Mouse (Mus musculus) frontal cortex, postnatal 14 days (tissue): ENCODE results near the gene Hist1h2bp.
"Not testable (repeated sequence)": the region's sequence is repeated elsewhere in the genome, so short reads cannot be mapped to it uniquely, and the experiment has no call there.

Source experiments
- DNase-seq, 2 experiments: peaks; one replicate each; pipeline ENCODE4 v3.0.0; 2022; ENCODE audit warnings: low spot score in 2 of 2

Hist1h2bp gene

GRCm38 (mm10) chr13:21783255-21783617 lies 4.0 kb upstream of the Hist1h2bp start, which contains the start of gene Hist1h3i:
TSS of gene Hist1h3i (minus strand) at chr13:21783370.
- DNase-seq = peak; percentile 19 to 29

- no peak for DNase-seq
Measured at GRCm38 (mm10) chr13:21783734-21784161, 3.5 kb upstream of the Hist1h2bp start.

DNA sequence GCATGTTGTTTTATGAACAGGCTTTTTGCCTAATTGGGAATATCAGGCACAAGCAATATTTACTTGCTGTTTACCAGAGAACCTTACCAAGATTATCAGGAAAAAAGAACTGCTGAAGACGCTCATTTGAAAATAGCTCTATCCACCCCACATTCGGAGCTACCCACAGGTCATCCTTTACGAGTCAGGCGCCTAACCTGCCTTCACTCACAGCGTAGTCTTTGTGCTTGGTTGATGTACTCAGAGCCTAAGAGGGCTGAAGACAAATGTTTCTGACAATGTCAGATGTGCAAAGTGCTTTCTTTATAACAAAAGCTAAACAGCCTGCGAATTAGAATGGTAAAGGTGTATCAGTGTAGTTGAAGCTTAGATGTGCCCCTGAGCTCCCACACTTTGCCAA lies 3.0 kb upstream of the Hist1h2bp start:
- DNase-seq = no peak

DNA sequence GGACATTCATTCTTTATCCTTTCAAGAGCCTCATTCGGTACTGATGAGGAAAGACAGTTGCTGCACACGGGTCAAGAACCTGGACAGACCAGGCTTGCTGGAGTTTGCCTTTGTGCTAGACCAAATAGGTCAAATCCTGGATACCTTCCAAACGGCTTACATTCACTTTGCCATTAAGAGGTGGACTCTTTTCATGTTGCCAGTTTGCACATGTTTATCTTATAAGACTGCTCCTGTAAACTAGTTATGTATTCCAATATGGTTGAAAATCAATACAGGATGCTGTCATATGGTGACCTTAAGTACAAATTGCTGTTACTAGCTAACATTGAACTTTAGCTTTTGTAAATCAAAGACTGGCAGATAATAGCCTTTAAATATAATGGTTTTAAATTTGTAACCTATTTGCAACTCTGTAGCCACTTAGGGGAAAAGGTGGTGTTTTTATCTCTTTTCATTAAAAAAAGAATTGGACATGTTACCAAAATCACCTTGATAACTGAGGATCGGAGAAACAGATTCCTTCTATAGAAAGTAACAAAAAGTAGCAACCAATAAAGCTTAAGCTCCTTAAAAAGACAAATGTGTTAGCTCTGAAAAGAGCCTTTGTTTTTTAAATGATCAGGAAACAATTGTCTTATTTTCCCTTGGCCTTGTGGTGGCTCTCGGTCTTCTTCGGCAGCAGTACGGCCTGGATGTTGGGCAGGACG lies 917 bp upstream of the Hist1h2bp start:
- no peak for DNase-seq

DNA sequence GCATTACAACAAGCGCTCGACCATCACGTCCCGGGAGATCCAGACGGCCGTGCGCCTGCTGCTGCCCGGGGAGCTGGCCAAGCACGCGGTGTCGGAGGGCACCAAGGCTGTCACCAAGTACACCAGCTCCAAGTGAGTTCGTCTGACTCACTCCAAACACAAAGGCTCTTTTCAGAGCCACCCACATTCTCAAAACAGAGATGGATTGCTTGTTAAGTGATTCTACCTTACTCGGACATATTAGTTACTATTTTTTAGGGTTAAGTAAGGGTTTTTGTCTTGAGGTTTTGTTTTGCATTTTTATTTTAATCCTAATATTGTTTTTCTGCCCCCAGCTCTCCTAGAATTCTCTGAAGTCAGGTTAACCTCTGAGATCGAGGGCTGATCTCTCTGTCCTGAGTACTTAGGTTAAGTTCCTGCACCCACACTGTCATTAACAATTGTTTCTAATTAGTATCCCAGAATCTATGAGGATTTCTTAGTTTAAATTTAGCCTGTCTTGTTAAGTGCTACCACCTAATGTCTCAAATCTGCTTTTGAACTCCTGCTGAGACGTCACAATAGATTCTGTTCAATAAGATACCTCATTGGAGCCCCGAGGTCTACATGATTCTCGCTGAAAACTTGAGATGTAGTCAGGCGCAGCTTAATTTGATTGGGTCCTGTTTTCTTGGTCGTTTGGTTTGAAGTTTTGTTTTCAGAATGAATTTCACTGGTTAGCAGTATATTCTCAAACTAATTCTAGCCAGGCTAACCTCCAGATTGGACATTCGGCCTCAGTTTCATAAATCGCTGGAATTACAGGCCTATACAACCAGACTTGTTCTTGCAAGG lies 716 bp downstream of the Hist1h2bp start:
- no peak for DNase-seq

GRCm38 (mm10) chr13:21789925-21790324 lies 2.7 kb downstream of the Hist1h2bp start:
- no peak for DNase-seq

GRCm38 (mm10) chr13:21790601-21791283 lies 3.5 kb downstream of the Hist1h2bp start:
- no peak for DNase-seq

GRCm38 (mm10) chr13:21795584-21795983 lies 8.3 kb downstream of the Hist1h2bp start:
- no peak for DNase-seq

GRCm38 (mm10) chr13:21797163-21797562 lies 9.9 kb downstream of the Hist1h2bp start:
- not testable (repeated sequence) for DNase-seq

GRCm38 (mm10) chr13:21803058-21803457 lies 15.8 kb downstream of the Hist1h2bp start:
- not testable (repeated sequence) for DNase-seq

GRCm38 (mm10) chr13:21810073-21810472 lies 22.8 kb downstream of the Hist1h2bp start, which contains the start of the genes Hist1h2bq and Hist1h2ao:
TSS of gene Hist1h2bq (minus strand) at chr13:21810197.
TSS of gene Hist1h2ao (plus strand) at chr13:21810465.
- DNase-seq = not testable (repeated sequence)

- DNase-seq = not testable (repeated sequence)
Measured at GRCm38 (mm10) chr13:21811074-21811473, 23.8 kb downstream of the Hist1h2bp start.

- DNase-seq = peak; percentile 30 to 32
Measured at GRCm38 (mm10) chr13:21811539-21811938, 24.3 kb downstream of the Hist1h2bp start, which contains the start of gene Hist1h4m. TSS of gene Hist1h4m (plus strand) at chr13:21811746.

- not testable (repeated sequence) for DNase-seq
Measured at GRCm38 (mm10) chr13:21812092-21812491, 24.8 kb downstream of the Hist1h2bp start.

DNA sequence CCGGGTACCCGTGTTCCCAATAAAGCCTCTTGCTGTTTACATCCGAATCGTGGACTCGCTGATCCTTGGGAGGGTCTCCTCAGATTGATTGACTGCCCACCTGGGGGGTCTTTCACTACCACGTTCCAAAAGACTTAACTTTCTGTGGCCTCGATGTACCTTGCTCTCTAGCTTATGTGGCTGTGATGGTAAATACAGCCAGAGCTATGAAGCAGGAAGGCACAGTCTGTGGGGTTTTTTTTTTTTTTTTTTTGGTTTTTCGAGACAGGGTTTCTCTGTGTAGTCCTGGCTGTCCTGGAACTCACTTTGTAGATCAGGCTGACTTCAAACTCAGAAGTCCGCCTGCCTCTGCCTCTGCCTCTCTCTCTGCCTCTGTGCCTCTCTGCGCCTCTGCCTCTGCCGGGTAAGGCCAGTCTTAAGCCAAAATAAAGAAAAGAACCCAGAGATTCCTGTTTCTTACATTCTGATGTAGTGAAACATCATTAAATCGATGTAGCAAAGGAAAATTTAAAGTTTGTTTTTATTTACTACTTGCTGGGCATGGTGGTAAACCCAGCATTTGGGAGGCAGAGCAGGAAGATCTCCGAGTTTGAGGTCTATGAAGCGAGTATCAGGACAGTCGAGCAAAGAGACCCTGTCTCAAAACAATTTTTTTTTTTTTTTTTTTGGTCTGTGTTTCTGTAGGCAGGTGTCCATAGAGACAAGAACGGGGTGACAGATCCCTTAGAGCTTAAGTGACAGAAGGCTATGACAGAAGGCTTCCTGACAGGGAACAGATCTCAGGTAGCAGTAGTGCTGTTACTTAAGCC lies 33.0 kb downstream of the Hist1h2bp start:
- DNase-seq = not testable (repeated sequence)

DNA sequence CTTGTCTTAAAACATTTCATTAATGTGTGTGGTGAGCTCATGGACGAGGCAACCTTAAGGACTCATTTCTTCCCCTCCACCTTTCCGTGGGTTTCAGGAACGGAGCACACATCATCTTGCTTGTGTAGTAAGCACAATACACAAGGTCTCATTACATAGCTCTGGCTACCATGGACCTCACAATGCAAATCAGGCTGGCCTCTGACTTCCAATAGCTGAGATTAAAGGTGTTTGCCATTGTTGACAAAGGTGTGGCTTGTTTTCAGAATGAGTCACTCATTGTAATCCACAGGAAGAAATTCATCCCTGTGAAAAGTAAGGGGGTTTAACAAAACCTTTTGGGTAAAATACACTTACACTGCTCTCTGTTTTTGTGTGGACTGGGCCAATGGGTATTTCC lies 41.2 kb downstream of the Hist1h2bp start:
- no peak for DNase-seq

DNA sequence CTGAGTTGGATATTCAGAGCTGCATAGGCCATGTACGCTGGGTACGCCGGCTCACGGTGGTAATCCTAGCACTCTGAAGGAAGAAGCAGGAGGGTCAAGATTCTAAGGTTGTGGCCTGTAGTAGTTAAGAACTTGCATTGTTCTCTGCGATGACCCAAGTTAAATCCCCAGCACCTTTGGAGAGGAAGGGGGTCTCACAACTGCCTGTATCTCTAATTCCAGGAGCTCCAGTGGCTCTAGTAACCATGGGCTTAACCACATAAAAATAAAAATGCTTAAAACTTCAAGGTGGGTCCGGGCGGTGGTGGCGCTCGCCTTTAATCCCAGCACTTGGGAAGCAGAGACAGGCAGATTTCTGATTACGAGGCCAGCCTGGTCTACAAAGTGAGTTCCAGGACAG lies 43.1 kb downstream of the Hist1h2bp start:
- no peak for DNase-seq

DNA sequence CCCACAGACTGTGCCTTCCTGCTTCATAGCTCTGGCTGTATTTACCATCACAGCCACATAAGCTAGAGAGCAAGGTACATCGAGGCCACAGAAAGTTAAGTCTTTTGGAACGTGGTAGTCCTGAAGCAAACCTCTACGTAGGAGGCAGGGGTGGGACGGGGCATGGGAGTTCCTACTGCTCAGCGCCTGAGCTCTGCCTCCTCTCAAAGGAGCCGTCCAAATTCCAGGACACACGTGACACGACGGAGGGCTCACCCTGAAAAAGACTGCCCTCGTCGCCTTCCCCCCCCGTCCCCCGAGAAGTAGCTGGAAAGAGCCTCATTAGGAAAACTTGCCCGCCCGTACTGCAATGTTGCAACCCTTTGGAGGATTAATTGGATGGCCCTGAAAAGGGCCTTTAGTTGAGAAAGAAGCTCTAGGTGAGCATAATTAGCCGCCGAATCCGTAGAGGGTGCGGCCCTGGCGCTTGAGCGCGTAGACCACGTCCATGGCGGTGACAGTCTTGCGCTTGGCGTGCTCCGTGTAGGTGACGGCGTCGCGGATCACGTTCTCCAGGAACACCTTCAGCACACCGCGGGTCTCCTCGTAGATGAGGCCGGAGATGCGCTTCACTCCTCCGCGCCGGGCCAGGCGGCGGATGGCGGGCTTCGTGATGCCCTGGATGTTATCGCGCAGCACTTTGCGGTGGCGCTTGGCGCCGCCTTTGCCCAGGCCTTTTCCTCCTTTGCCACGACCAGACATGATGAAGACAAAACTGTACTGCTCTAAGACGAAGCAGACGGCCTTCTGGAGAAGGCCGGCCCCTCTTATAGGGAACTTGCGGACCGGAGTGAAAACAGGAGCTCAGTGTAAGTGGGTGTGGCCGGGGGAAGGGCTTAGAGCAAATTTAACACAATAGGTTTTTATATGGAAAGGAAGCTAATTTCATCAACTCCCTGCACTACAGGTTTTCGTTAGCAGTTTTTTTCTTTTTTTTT lies 44.4 kb downstream of the Hist1h2bp start, which contains the start of gene Hist1h4n:
Hist1h4n (minus strand) TSS at position 779 of the 977 bp plus-strand sequence.
- peak; percentile 13 to 20 for DNase-seq

- DNase-seq = not testable (repeated sequence)
Measured at GRCm38 (mm10) chr13:21833461-21833860, 46.2 kb downstream of the Hist1h2bp start, which contains the start of the genes Hist1h2ap and Hist1h2br. TSS of gene Hist1h2ap (minus strand) at chr13:21833507. TSS of gene Hist1h2br (plus strand) at chr13:21833743.
